Mouse (Mus musculus) megakaryocyte-erythroid progenitor cell, adult 5-6 weeks (primary cell): ENCODE data around the gene Kcnt1. TPM values are rescaled to one million over a fixed set of nuclear protein-coding genes. Genes with fewer than 3 reads are reported as not detected.

Experiments used
- ATAC-seq: replicated peaks from 2 replicates; pipeline ENCODE4 v1.8.0; 2016; ENCODE audit warnings: mild to moderate bottlenecking, inconsistent platforms; ENCODE audit not compliant: severe bottlenecking, poor library complexity, low FRiP score, low TSS enrichment
- total RNA-seq, 2 experiments: library from RNA; stranded (forward) in 1 of 2; stranded (reverse) in 1 of 2; fragments of 200-1000, 215-1000 nt in 1 of 2; fragments of >200 nt in 1 of 2; fragmentation: Nextera tagmentation in 1 of 2; gene quantifications; 2 replicates each; pipeline ENCODE4 v1.2.3; 2014 to 2017

Kcnt1 gene
- total RNA-seq, 2 experiments from 2014 or later = not detected

- ATAC-seq = no peak
These were observed 3.1 kb downstream of the Kcnt1 start for GRCm38 (mm10) chr2:25866656-25867055.

GRCm38 (mm10) chr2:25877250-25877735 is 13.8 kb downstream of the Kcnt1 start:
- ATAC-seq = no peak

- no peak for ATAC-seq
These were observed 14.3 kb downstream of the Kcnt1 start for GRCm38 (mm10) chr2:25877736-25878268.

GRCm38 (mm10) chr2:25878516-25878915 is 15.0 kb downstream of the Kcnt1 start:
- ATAC-seq = no peak

- ATAC-seq = no peak
These were observed 15.5 kb downstream of the Kcnt1 start for GRCm38 (mm10) chr2:25879061-25879460.

GRCm38 (mm10) chr2:25882276-25882675 is 18.7 kb downstream of the Kcnt1 start:
- ATAC-seq = no peak

GRCm38 (mm10) chr2:25884756-25885155 is 21.2 kb downstream of the Kcnt1 start:
- no peak for ATAC-seq

GRCm38 (mm10) chr2:25887226-25887625 is 23.7 kb downstream of the Kcnt1 start:
- no peak for ATAC-seq

- no peak for ATAC-seq
These were observed 24.6 kb downstream of the Kcnt1 start for GRCm38 (mm10) chr2:25888144-25888543.

GRCm38 (mm10) chr2:25892440-25892839 is 28.9 kb downstream of the Kcnt1 start:
- no peak for ATAC-seq

- ATAC-seq = no peak
These were observed 35.4 kb downstream of the Kcnt1 start for GRCm38 (mm10) chr2:25898970-25899369.

- no peak for ATAC-seq
These were observed 46.3 kb downstream of the Kcnt1 start for GRCm38 (mm10) chr2:25909872-25910271.

GRCm38 (mm10) chr2:25913247-25913646 is 49.7 kb downstream of the Kcnt1 start:
- ATAC-seq = no peak; the same call in 1 of the 2 replicates

GRCm38 (mm10) chr2:25914201-25914600 is 50.7 kb downstream of the Kcnt1 start:
- no peak for ATAC-seq

GRCm38 (mm10) chr2:25914821-25915220 is 51.3 kb downstream of the Kcnt1 start:
- ATAC-seq = no peak

- ATAC-seq = no peak
These were observed 54.9 kb downstream of the Kcnt1 start for GRCm38 (mm10) chr2:25918408-25918807.

GRCm38 (mm10) chr2:25919972-25920371 is 56.4 kb downstream of the Kcnt1 start:
- ATAC-seq = no peak

GRCm38 (mm10) chr2:25923799-25924198 is 60.3 kb downstream of the Kcnt1 start:
- ATAC-seq = no peak

- no peak for ATAC-seq
These were observed 61.4 kb downstream of the Kcnt1 start for GRCm38 (mm10) chr2:25924934-25925333.

- no peak for ATAC-seq
These were observed 64.3 kb downstream of the Kcnt1 start for GRCm38 (mm10) chr2:25927821-25928220.

- peak; percentile 46; the same call in 1 of the 2 replicates for ATAC-seq
These were observed 67.8 kb downstream of the Kcnt1 start for GRCm38 (mm10) chr2:25931249-25931859.
